In the genomic region with DNA sequence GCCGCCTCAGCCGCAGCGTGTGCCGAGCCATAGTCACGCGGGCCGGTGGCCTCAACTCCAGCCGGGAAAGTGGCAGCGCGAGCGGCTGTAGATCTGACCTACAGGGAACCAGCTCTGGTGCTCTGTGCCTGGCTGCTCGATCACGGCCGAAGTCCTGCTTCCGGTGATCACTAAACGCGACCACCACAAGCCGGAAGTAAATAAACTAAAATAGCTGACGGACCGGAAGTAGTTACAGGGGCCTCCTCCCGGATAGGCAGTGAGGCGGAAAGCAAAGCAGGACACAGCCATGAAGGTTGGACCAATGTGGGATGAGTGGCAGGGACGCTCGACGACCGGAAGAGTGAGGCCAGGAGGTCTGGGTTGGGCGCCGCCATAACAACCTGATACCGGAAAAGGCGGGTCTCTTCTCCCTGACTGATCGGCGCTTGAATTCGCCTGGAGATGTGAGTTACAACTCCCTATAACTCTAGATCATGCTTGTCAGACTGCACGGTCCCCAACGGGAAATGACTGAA, we compare ENCODE assay signal across 8 mouse cellular contexts. TPM values are rescaled to one million over a fixed set of nuclear protein-coding genes. Genes with fewer than 3 reads are reported as not detected.
DNase-seq lines count a peak whose midpoint lies in the region; ATAC-seq and TF ChIP-seq lines count a peak whose summit lies in the region.

Chchd5 (plus strand) TSS at position 289 of the 518 bp plus-strand sequence.

- WGBS in forebrain, embryonic 13.5 days, result under 1% methylated on average over 35 of the region's 35 CpGs
- WGBS in large intestine, adult 2 months, result under 1% methylated on average over 35 of the region's 35 CpGs
- WGBS in liver, postnatal 0 days (ENCODE audit: insufficient replicate concordance), result under 1% methylated on average over 35 of the region's 35 CpGs
- WGBS in neural tube, embryonic 14.5 days, result 0% methylated on average over 35 of the region's 35 CpGs

- H3K4me2 ChIP-seq in forebrain, embryonic 13.5 days, result peak within 1 kb of the TSS; percentile 83
- peak within 1 kb of the TSS; percentile 70 for H3K4me2 ChIP-seq in liver, postnatal 0 days (ENCODE audit: low read depth, low read length)
- peak within 1 kb of the TSS; percentile 74 for H3K4me2 ChIP-seq in neural tube, embryonic 14.5 days (ENCODE audit: low read depth, low read length)

- ATAC-seq in cerebellum, adult (ENCODE audit: insufficient number of reproducible peaks, low FRiP score, low TSS enrichment), result peak; percentile 99
- ATAC-seq in forebrain, embryonic 13.5 days, result peak; percentile 100
- peak; percentile 100 for ATAC-seq in liver, postnatal 0 days
- peak; percentile 100 for ATAC-seq in neural tube, embryonic 14.5 days (ENCODE audit: low read depth)

- peak within 1 kb of the TSS; percentile 68 for H3K27ac ChIP-seq in ES-Bruce4 (ENCODE audit: insufficient read depth, low read length)
- H3K27ac ChIP-seq in forebrain, embryonic 13.5 days, result peak within 1 kb of the TSS; percentile 85
- peak within 1 kb of the TSS; percentile 98 for H3K27ac ChIP-seq in liver, postnatal 0 days (ENCODE audit: low read depth)
- H3K27ac ChIP-seq in neural tube, embryonic 14.5 days (ENCODE audit: low read depth, low read length), result peak within 1 kb of the TSS; percentile 81

- 0 out of 2 replicates have a peak, but pooled peaks have one; percentile 6 for TF ChIP-seq EP300 in ES-Bruce4 (IDR thresholded peaks at IDR 0.05; ENCODE audit: insufficient read depth, low read depth, low read length)
- TF ChIP-seq EP300 in liver, postnatal 0 days (IDR thresholded peaks at IDR 0.05; ENCODE audit: low read depth), result peak; percentile 49; the same call in 1 of the 2 replicates

- peak; percentile 95 for DNase-seq in heart, postnatal 10 days
- peak; percentile 86 for DNase-seq in large intestine, adult 2 months (ENCODE audit: low read depth, low spot score)
- DNase-seq in liver, postnatal 0 days, result peak; percentile 90
- DNase-seq in testis, postnatal 10 days (ENCODE audit: low spot score), result peak; percentile 83

- H3K4me1 ChIP-seq in ES-Bruce4 (ENCODE audit: control insufficient read depth, insufficient read depth, low read length), result peaks cover 2% of the 10 kb centered on the region
- peaks cover 20% of the 10 kb centered on the region for H3K4me1 ChIP-seq in forebrain, embryonic 13.5 days
- peaks cover 20% of the 10 kb centered on the region for H3K4me1 ChIP-seq in liver, postnatal 0 days (ENCODE audit: insufficient read depth)
- peaks cover 7% of the 10 kb centered on the region; the same call in 1 of the 2 replicates for H3K4me1 ChIP-seq in neural tube, embryonic 14.5 days (ENCODE audit: control insufficient read depth, insufficient read depth, low read length)

- no peaks in the 10 kb centered on the region for H3K9me3 ChIP-seq in ES-Bruce4 (replicated peaks; ENCODE audit: control insufficient read depth, insufficient read depth, low read length, poor library complexity, severe bottlenecking)
- peaks cover 12% of the 10 kb centered on the region for H3K9me3 ChIP-seq in forebrain, embryonic 13.5 days (replicated peaks)
- H3K9me3 ChIP-seq in liver, postnatal 0 days (ENCODE audit: low read length), result 0 out of 2 replicates have a peak, but pooled peaks cover 2% of the 10 kb centered on the region
- no peaks in the 10 kb centered on the region for H3K9me3 ChIP-seq in neural tube, embryonic 14.5 days (ENCODE audit: control insufficient read depth, low read length)

- TF ChIP-seq CTCF in ES-Bruce4 (IDR thresholded peaks at IDR 0.05; ENCODE audit: low read depth, low read length), result no peak
- no peak for TF ChIP-seq CTCF in liver, postnatal 0 days (IDR thresholded peaks at IDR 0.05; ENCODE audit: low read depth)

- TF ChIP-seq POLR2A in ES-Bruce4 (IDR thresholded peaks at IDR 0.05; ENCODE audit: insufficient read depth, low read length), result no peak

- H3K9ac ChIP-seq in ES-Bruce4 (ENCODE audit: low read depth, poor library complexity, severe bottlenecking), result peak within 1 kb of the TSS; percentile 67
- peak within 1 kb of the TSS; percentile 79 for H3K9ac ChIP-seq in forebrain, embryonic 13.5 days
- H3K9ac ChIP-seq in liver, postnatal 0 days (replicated peaks), result peak within 1 kb of the TSS; percentile 90
- peak within 1 kb of the TSS; percentile 77 for H3K9ac ChIP-seq in neural tube, embryonic 14.5 days (replicated peaks; ENCODE audit: low read depth, low read length)

- peaks cover 42% of the 10 kb centered on the region for H3K36me3 ChIP-seq in ES-Bruce4 (ENCODE audit: control insufficient read depth, insufficient read depth, low read length, poor library complexity, severe bottlenecking)
- H3K36me3 ChIP-seq in forebrain, embryonic 13.5 days (ENCODE audit: poor library complexity, severe bottlenecking), result peaks cover 62% of the 10 kb centered on the region
- peaks cover 30% of the 10 kb centered on the region for H3K36me3 ChIP-seq in liver, postnatal 0 days (replicated peaks; ENCODE audit: insufficient read depth, low read length)
- peaks cover 21% of the 10 kb centered on the region for H3K36me3 ChIP-seq in neural tube, embryonic 14.5 days (ENCODE audit: control insufficient read depth, insufficient read depth, low read length)

- H3K27me3 ChIP-seq in ES-Bruce4 (ENCODE audit: control insufficient read depth, insufficient read depth, low read length, poor library complexity, severe bottlenecking), result no peaks in the 10 kb centered on the region
- H3K27me3 ChIP-seq in forebrain, embryonic 13.5 days, result no peaks in the 10 kb centered on the region
- H3K27me3 ChIP-seq in liver, postnatal 0 days (ENCODE audit: insufficient read depth, low read length), result no peaks in the 10 kb centered on the region
- no peaks in the 10 kb centered on the region for H3K27me3 ChIP-seq in neural tube, embryonic 14.5 days (ENCODE audit: control insufficient read depth, insufficient read depth, low read length)

- H3K4me3 ChIP-seq in ES-Bruce4 (ENCODE audit: low read depth, low read length), result peak within 1 kb of the TSS; percentile 95
- peak within 1 kb of the TSS; percentile 70 for H3K4me3 ChIP-seq in forebrain, embryonic 13.5 days
- peak within 1 kb of the TSS; percentile 68 for H3K4me3 ChIP-seq in liver, postnatal 0 days (ENCODE audit: low read depth, low read length)
- peak within 1 kb of the TSS; percentile 64 for H3K4me3 ChIP-seq in neural tube, embryonic 14.5 days (ENCODE audit: low read depth, low read length)

- intact Hi-C loops in heart, postnatal 10 days (cut with DNase I), result loop anchor here (1.0 to 2.0 kb wide), 3 partner anchors 28 to 69 kb away; partner anchors contain the start of gene Slc20a1

RNA-seq across cellular contexts. Expression of gene Chchd5, which starts in this region (rescaled TPM):
- 43.8 and 46.5 TPM in 2 replicates for polyA plus RNA-seq in ES-Bruce4 (2011; ENCODE audit: insufficient read depth, insufficient read length, low read depth, missing spikeins)
- polyA plus RNA-seq in forebrain, embryonic 13.5 days (2015; fragmentation: Nextera tagmentation; extraction: Ambion mirVana), result 26.9 and 27.2 TPM in 2 replicates
- total RNA-seq in heart, postnatal 10 days (2021), result 10 to 100 TPM; 11.6 to 13.9 TPM
- 21.6 and 21.7 TPM in 2 replicates for polyA plus RNA-seq in large intestine, adult 2 months (2012; rRNA removed)
- polyA plus RNA-seq in liver, postnatal 0 days (2015; fragmentation: Nextera tagmentation; extraction: Ambion mirVana), result 12.8 and 13.0 TPM in 2 replicates
- polyA plus RNA-seq in neural tube, embryonic 14.5 days (2014; fragmentation: Nextera tagmentation; extraction: Ambion mirVana), result 24.9 and 25.9 TPM in 2 replicates

Comparison
In these comparisons a context has a peak if more than half of its experiments do, and no peak if none do; other contexts are left out.
1. Peak in every context shown above with its lines: DNase-seq, ATAC-seq, H3K4me3 ChIP-seq and H3K27ac ChIP-seq.